Mouse (Mus musculus) monocyte, adult 5-6 weeks (primary cell): Measurements from ENCODE around the gene Tmem14c. TPM values are rescaled to one million over a fixed set of nuclear protein-coding genes. Genes with fewer than 3 reads are reported as not detected.

Experiments used
- total RNA-seq: library from RNA; stranded (forward); fragments of 200-1000, 200-491, 200-594 nt; gene quantifications from 3 replicates; pipeline ENCODE4 v1.2.3, GENCODE M21; 2017

Tmem14c gene
- total RNA-seq, 1 experiment from 2014 or later: 143 TPM

Other genes starting within 250 kb of the Tmem14c start
- gene Gcnt2, start 156.5 kb upstream of the Tmem14c start, total RNA-seq: 90.3 to 117 TPM (median 97.6 TPM) in 3 replicates
- 101 to 135 TPM (median 117 TPM) in 3 replicates for gene Pak1ip1, start 15.3 kb upstream of the Tmem14c start, total RNA-seq
- gene Mak, start 63.4 kb downstream of the Tmem14c start, total RNA-seq: 0.19 TPM in 1 of 3 replicates, not detected in the others
- not detected in 3 replicates for gene Gcm2, start 94.7 kb downstream of the Tmem14c start, total RNA-seq
- gene Sycp2l, start 98.0 kb downstream of the Tmem14c start, total RNA-seq: not detected in 3 replicates
- not detected in 3 replicates for gene Elovl2, start 204.1 kb downstream of the Tmem14c start, total RNA-seq
- gene Smim13, start 233.6 kb downstream of the Tmem14c start, total RNA-seq: 5.2 to 7.7 TPM (median 5.2 TPM) in 3 replicates